Mouse (Mus musculus): Measurements from ENCODE around the gene Dock4. TPM values are rescaled to one million over a fixed set of nuclear protein-coding genes. Genes with fewer than 3 reads are reported as not detected.
"Not testable (repeated sequence)": the region's sequence is repeated elsewhere in the genome, so short reads cannot be mapped to it uniquely, and the experiment has no call there.

The Dock4 gene
- polyA plus RNA-seq, 1 experiment from 2014 or later: 13.3 TPM

- H3K4me1 ChIP-seq (ENCODE audit: insufficient read depth, low read length): no peaks in the 10 kb centered on the region
- H3K9ac ChIP-seq (replicated peaks; ENCODE audit: low read length): no peak overlapping the region
- no peaks in the 10 kb centered on the region for H3K27me3 ChIP-seq (ENCODE audit: insufficient read depth, low read length)
- no peaks in the 10 kb centered on the region; the same call in 1 of the 2 replicates for H3K9me3 ChIP-seq (ENCODE audit: low read length)
- ATAC-seq (ENCODE audit: low FRiP score, low TSS enrichment): no peak
- no peak overlapping the region for H3K27ac ChIP-seq (ENCODE audit: low read length)
- no peaks in the 10 kb centered on the region for H3K36me3 ChIP-seq (ENCODE audit: insufficient read depth, low read length)
- no peak overlapping the region for H3K4me2 ChIP-seq (replicated peaks; ENCODE audit: low read depth, low read length)
- no peak overlapping the region for H3K4me3 ChIP-seq (ENCODE audit: low read length)
- 90% methylated on average over 7 of the region's 7 CpGs for WGBS
Observed at GRCm38 (mm10) chr12:40854705-40855367, 409.1 kb downstream of the Dock4 start.

GRCm38 (mm10) chr12:40857466-40857865 is 411.7 kb downstream of the Dock4 start:
- Histone ChIP-seq H3K27ac (ENCODE audit: low read length) (no peak overlapping the region), H3K9me3 (ENCODE audit: low read length) (no peaks in the 10 kb centered on the region; the same call in 1 of the 2 replicates)

DNA sequence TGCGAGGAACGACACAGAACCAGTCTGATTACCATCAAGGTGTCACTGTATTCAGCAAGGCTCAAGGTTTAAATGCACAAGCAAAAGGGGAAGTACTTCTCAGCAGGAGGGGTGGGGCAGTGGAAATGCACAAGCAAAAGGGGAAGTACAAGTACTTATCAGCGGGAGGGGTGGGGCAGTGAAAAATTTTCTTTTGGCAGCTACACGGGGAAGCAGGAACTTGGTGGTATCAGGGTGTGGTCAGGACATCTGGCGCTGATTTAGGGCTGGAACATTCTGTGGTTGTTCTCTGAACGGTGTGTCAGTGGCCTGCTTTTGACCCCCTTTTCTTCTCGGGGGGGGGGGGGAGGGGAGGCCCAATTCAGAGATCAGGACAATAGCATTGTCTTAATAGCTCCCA is 413.0 kb downstream of the Dock4 start:
- H3K9me3 ChIP-seq (ENCODE audit: low read length); H3K27ac ChIP-seq (ENCODE audit: low read length); H3K27me3 ChIP-seq (ENCODE audit: insufficient read depth, low read length); H3K4me2 ChIP-seq (replicated peaks; ENCODE audit: low read depth, low read length); ATAC-seq (ENCODE audit: low FRiP score, low TSS enrichment); H3K36me3 ChIP-seq (ENCODE audit: insufficient read depth, low read length); H3K4me3 ChIP-seq (ENCODE audit: low read length); H3K9ac ChIP-seq (replicated peaks; ENCODE audit: low read length); H3K4me1 ChIP-seq (ENCODE audit: insufficient read depth, low read length): not testable (repeated sequence)
- WGBS: 85% methylated on average over 6 of the region's 7 CpGs

More at GRCm38 (mm10) chr12:40857466-40857865, 411.7 kb downstream of the Dock4 start:
- Histone ChIP-seq H3K27me3 (ENCODE audit: insufficient read depth, low read length) (no peaks in the 10 kb centered on the region), H3K9ac (replicated peaks; ENCODE audit: low read length) (no peak overlapping the region), H3K36me3 (ENCODE audit: insufficient read depth, low read length) (no peaks in the 10 kb centered on the region), H3K4me1 (ENCODE audit: insufficient read depth, low read length) (no peaks in the 10 kb centered on the region), H3K4me2 (replicated peaks; ENCODE audit: low read depth, low read length) (no peak overlapping the region), H3K4me3 (ENCODE audit: low read length) (no peak overlapping the region)
- WGBS: 90% methylated on average over 6 of the region's 7 CpGs
- no peak for ATAC-seq (ENCODE audit: low FRiP score, low TSS enrichment)

DNA sequence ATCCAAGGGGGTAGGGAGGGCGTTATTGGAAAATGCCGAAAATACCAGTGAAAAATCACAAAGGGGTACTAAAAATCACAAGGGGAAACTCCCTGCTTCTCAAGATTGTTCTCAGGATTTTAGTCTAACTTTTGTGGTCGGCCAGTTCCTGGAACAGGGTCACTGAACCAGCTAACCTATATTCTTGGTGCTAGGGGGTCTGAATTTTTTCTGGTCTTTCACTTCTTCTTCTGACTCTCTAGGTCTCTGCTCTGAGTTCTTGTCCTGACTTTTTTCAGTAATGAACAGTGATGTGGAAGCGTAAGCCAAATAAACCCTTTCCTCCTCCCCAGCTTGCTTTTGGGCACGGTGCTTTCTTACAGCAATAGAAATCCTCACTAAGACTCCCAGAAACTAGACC is 424.6 kb downstream of the Dock4 start:
- ATAC-seq (ENCODE audit: low FRiP score, low TSS enrichment): no peak
- Histone ChIP-seq H3K27ac (ENCODE audit: low read length) (no peak overlapping the region), H3K36me3 (ENCODE audit: insufficient read depth, low read length) (no peaks in the 10 kb centered on the region), H3K9ac (replicated peaks; ENCODE audit: low read length) (no peak overlapping the region), H3K27me3 (ENCODE audit: insufficient read depth, low read length) (no peaks in the 10 kb centered on the region), H3K9me3 (ENCODE audit: low read length) (peaks cover 7% of the 10 kb centered on the region), H3K4me1 (ENCODE audit: insufficient read depth, low read length) (no peaks in the 10 kb centered on the region), H3K4me3 (ENCODE audit: low read length) (no peak overlapping the region), H3K4me2 (replicated peaks; ENCODE audit: low read depth, low read length) (no peak overlapping the region)
- WGBS: 91% methylated on average over 5 of the region's 5 CpGs

DNA sequence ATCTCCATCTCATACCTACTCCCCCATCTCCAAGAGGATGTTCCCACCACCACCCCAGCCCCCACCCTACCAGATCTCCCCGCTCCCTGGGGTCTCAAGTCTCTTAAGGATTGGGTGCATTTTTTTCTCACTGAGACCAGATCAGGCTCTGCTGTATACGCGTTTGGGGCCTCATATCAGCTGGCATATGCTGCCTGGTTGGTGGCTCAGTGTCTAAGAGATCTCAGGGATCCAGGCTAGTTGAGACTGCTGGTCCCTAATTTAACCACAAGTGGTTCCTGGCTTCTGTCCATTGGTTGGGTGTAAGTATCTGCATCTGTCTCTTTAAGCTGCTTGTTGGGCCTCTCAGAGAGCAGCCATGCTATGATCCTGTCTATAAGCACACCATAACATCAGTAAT is 427.0 kb downstream of the Dock4 start:
- Histone ChIP-seq H3K4me2 (replicated peaks; ENCODE audit: low read depth, low read length) (no peak overlapping the region), H3K4me3 (ENCODE audit: low read length) (no peak overlapping the region), H3K4me1 (ENCODE audit: insufficient read depth, low read length) (no peaks in the 10 kb centered on the region), H3K36me3 (ENCODE audit: insufficient read depth, low read length) (no peaks in the 10 kb centered on the region), H3K9ac (replicated peaks; ENCODE audit: low read length) (no peak overlapping the region), H3K27ac (ENCODE audit: low read length) (no peak overlapping the region), H3K27me3 (ENCODE audit: insufficient read depth, low read length) (no peaks in the 10 kb centered on the region), H3K9me3 (ENCODE audit: low read length) (peaks cover 7% of the 10 kb centered on the region)
- no peak for ATAC-seq (ENCODE audit: low FRiP score, low TSS enrichment)
- 88% methylated on average over 3 of the region's 3 CpGs for WGBS

DNA sequence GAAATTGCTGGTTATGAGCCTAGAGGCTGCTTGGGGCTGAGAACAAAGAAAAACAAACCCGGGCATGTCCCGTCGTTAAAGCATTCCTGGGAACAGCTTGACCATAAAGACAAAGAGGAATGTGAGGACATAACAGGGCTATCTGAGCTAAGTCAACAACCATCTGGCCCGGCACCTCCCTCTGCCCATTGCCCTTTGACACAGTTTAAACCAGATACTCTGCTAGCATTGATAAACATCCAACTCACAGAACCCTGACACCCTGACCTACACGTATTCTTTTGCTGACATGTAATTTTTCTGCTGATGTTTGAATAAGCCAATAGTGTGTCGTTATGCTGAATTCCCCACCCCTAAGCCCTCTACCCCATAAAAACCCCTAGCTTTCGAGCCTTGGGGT is 427.5 kb downstream of the Dock4 start:
- not testable (repeated sequence) for ATAC-seq (ENCODE audit: low FRiP score, low TSS enrichment); H3K9ac ChIP-seq (replicated peaks; ENCODE audit: low read length)
- WGBS: 31% methylated on average over 7 of the region's 7 CpGs

DNA sequence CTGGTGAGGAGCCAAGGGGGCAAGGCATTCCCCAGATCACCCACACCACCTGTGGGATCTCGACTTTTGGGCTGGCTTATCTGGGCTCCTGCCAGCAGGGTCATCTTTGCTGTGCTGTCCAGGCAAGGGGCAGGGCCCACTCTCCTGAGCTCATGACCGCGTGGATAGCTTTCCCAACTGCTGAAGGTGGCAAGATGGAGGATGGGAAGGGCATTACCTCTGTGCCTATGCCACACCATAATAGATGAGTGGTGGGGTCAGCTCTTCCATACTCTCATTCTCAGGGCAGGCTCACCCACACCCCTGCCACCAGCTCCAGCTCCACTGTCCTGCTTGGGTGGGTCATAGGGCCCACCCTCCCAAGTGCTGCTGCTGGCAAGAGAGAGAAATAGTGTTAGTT is 439.2 kb downstream of the Dock4 start:
- 94% methylated on average over 3 of the region's 3 CpGs for WGBS
- Histone ChIP-seq H3K9me3 (ENCODE audit: low read length) (no peaks in the 10 kb centered on the region), H3K9ac (replicated peaks; ENCODE audit: low read length) (no peak overlapping the region), H3K4me3 (ENCODE audit: low read length) (no peak overlapping the region), H3K27me3 (ENCODE audit: insufficient read depth, low read length) (no peaks in the 10 kb centered on the region), H3K4me2 (replicated peaks; ENCODE audit: low read depth, low read length) (no peak overlapping the region), H3K36me3 (ENCODE audit: insufficient read depth, low read length) (no peaks in the 10 kb centered on the region), H3K4me1 (ENCODE audit: insufficient read depth, low read length) (no peaks in the 10 kb centered on the region), H3K27ac (ENCODE audit: low read length) (no peak overlapping the region)
- ATAC-seq (ENCODE audit: low FRiP score, low TSS enrichment): peak; percentile 49; the same call in 1 of the 2 replicates

More for the DNA sequence above, 427.5 kb downstream of the Dock4 start:
- not testable (repeated sequence) for H3K9me3 ChIP-seq (ENCODE audit: low read length); H3K27ac ChIP-seq (ENCODE audit: low read length); H3K4me3 ChIP-seq (ENCODE audit: low read length); H3K27me3 ChIP-seq (ENCODE audit: insufficient read depth, low read length); H3K36me3 ChIP-seq (ENCODE audit: insufficient read depth, low read length); H3K4me2 ChIP-seq (replicated peaks; ENCODE audit: low read depth, low read length); H3K4me1 ChIP-seq (ENCODE audit: insufficient read depth, low read length)

DNA sequence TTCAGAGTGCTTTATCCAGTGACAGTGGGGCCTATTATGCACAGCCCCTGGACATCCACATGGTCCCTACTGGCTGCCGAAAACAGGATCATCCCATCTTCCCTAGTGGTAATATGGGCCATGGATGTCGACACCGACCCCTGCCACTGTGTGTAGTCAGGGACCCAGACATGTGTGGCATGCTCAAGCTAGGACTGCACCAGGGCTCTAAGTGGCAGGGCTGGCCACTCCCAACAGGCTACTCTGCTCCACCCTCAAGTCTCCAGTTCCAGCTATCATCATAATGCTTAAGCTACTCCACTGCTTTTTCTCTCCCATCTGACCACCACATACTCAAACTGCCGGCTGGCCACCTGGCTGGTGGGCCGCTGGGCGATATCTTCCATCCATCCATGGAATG is 439.6 kb downstream of the Dock4 start:
- Histone ChIP-seq H3K36me3 (ENCODE audit: insufficient read depth, low read length) (no peaks in the 10 kb centered on the region), H3K4me2 (replicated peaks; ENCODE audit: low read depth, low read length) (no peak overlapping the region), H3K27ac (ENCODE audit: low read length) (no peak overlapping the region), H3K27me3 (ENCODE audit: insufficient read depth, low read length) (no peaks in the 10 kb centered on the region), H3K4me3 (ENCODE audit: low read length) (no peak overlapping the region), H3K4me1 (ENCODE audit: insufficient read depth, low read length) (no peaks in the 10 kb centered on the region), H3K9me3 (ENCODE audit: low read length) (no peaks in the 10 kb centered on the region), H3K9ac (replicated peaks; ENCODE audit: low read length) (no peak overlapping the region)
- 96% methylated on average over 6 of the region's 6 CpGs for WGBS
- ATAC-seq (ENCODE audit: low FRiP score, low TSS enrichment): peak; percentile 39; the same call in 1 of the 2 replicates

DNA sequence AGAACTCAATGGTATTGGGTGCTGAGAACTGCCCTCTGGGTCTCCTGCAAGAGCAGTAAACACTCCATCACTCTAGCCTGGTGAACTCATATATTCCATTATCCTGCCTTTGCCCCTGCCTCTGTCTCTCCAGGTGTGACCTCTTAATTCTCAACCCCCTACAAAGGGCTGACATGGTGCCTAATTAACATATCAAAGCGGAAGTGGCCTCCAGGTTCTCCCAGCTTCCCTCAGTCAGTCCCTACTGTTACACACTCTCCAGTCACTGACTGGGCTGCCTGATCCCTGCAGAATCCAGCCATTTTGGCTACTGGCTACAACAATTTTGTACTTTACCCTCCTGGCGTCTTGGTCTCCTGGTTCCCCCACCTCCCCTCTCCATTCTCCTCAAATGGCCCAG is 441.7 kb downstream of the Dock4 start:
- no peak for ATAC-seq (ENCODE audit: low FRiP score, low TSS enrichment)
- H3K27ac ChIP-seq (ENCODE audit: low read length): no peak overlapping the region
- no peak overlapping the region for H3K4me3 ChIP-seq (ENCODE audit: low read length)
- WGBS: 54% methylated on average over 2 of the region's 2 CpGs
- H3K36me3 ChIP-seq (ENCODE audit: insufficient read depth, low read length): no peaks in the 10 kb centered on the region
- no peaks in the 10 kb centered on the region for H3K9me3 ChIP-seq (ENCODE audit: low read length)
- H3K4me1 ChIP-seq (ENCODE audit: insufficient read depth, low read length): no peaks in the 10 kb centered on the region
- no peak overlapping the region for H3K4me2 ChIP-seq (replicated peaks; ENCODE audit: low read depth, low read length)
- no peaks in the 10 kb centered on the region for H3K27me3 ChIP-seq (ENCODE audit: insufficient read depth, low read length)
- no peak overlapping the region for H3K9ac ChIP-seq (replicated peaks; ENCODE audit: low read length)

DNA sequence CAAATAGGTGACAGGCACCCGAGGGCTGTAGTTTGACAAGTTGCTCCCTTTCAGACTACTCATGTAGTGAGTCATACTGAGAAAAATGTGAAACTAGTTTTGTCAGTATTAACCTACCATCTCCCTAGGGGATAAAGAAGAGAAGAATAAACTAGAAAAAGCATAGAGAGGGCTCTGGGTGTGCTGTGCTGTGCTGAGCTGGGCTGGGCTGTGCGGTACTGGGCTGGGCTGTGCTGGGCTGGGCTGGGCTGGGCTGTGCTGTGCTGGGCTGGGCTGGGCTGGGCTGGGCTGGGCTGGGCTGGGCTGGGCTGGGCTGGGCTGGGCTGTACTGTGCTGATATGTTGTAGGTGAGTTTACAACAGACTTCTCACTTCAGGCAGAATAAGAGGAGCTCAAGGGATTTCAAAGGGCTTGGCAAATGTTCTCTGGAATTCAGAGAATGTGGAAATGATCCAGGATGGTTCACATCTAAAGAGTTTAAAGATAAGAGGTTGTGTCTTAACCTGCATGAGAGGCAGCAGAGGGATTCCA is 442.6 kb downstream of the Dock4 start:
- 53% methylated on average over 1 of the region's 2 CpGs for WGBS
- Histone ChIP-seq H3K36me3 (ENCODE audit: insufficient read depth, low read length) (no peaks in the 10 kb centered on the region), H3K27me3 (ENCODE audit: insufficient read depth, low read length) (no peaks in the 10 kb centered on the region), H3K9ac (replicated peaks; ENCODE audit: low read length) (no peak overlapping the region), H3K4me3 (ENCODE audit: low read length) (no peak overlapping the region), H3K9me3 (ENCODE audit: low read length) (no peaks in the 10 kb centered on the region), H3K27ac (ENCODE audit: low read length) (no peak overlapping the region), H3K4me1 (ENCODE audit: insufficient read depth, low read length) (no peaks in the 10 kb centered on the region), H3K4me2 (replicated peaks; ENCODE audit: low read depth, low read length) (no peak overlapping the region)
- peak; percentile 69 for ATAC-seq (ENCODE audit: low FRiP score, low TSS enrichment)

All from kidney, embryonic 16.5 days (tissue).